Mouse (Mus musculus): ENCODE results near the gene Olfr1195. TPM values are rescaled to one million over a fixed set of nuclear protein-coding genes. Genes with fewer than 3 reads are reported as not detected.

Gene Olfr1195
- polyA plus RNA-seq, 2 experiments = not detected

Other genes starting within 250 kb of the Olfr1195 start
- gene Gm13757, start 240.1 kb downstream of the Olfr1195 start, polyA plus RNA-seq (2012; rRNA removed) = not detected in 2 replicates
- not detected in 2 replicates for gene Gm13757, start 240.1 kb downstream of the Olfr1195 start, polyA plus RNA-seq (2014; fragmentation: Nextera tagmentation; extraction: Ambion mirVana)
- gene Olfr1183, start 234.3 kb downstream of the Olfr1195 start, polyA plus RNA-seq (2012; rRNA removed) = not detected in 2 replicates
- gene Olfr1183, start 234.3 kb downstream of the Olfr1195 start, polyA plus RNA-seq (2014; fragmentation: Nextera tagmentation; extraction: Ambion mirVana) = not detected in 2 replicates
- not detected in 2 replicates for gene Olfr1184, start 205.6 kb downstream of the Olfr1195 start, polyA plus RNA-seq (2012; rRNA removed)
- not detected in 2 replicates for gene Olfr1184, start 205.6 kb downstream of the Olfr1195 start, polyA plus RNA-seq (2014; fragmentation: Nextera tagmentation; extraction: Ambion mirVana)
- gene Olfr1185-ps1, start 195.9 kb downstream of the Olfr1195 start, polyA plus RNA-seq (2012; rRNA removed) = not detected in 2 replicates
- gene Olfr1185-ps1, start 195.9 kb downstream of the Olfr1195 start, polyA plus RNA-seq (2014; fragmentation: Nextera tagmentation; extraction: Ambion mirVana) = not detected in 2 replicates
- not detected in 2 replicates for gene Olfr1186, start 170.6 kb downstream of the Olfr1195 start, polyA plus RNA-seq (2012; rRNA removed)
- not detected in 2 replicates for gene Olfr1186, start 170.6 kb downstream of the Olfr1195 start, polyA plus RNA-seq (2014; fragmentation: Nextera tagmentation; extraction: Ambion mirVana)
- gene Olfr1188, start 132.3 kb downstream of the Olfr1195 start, polyA plus RNA-seq (2012; rRNA removed) = not detected in 2 replicates
- not detected in 2 replicates for gene Olfr1188, start 132.3 kb downstream of the Olfr1195 start, polyA plus RNA-seq (2014; fragmentation: Nextera tagmentation; extraction: Ambion mirVana)
- not detected in 2 replicates for gene Olfr1189, start 102.7 kb downstream of the Olfr1195 start, polyA plus RNA-seq (2012; rRNA removed)
- gene Olfr1189, start 102.7 kb downstream of the Olfr1195 start, polyA plus RNA-seq (2014; fragmentation: Nextera tagmentation; extraction: Ambion mirVana) = not detected in 2 replicates
- not detected in 2 replicates for gene Olfr1191-ps1, start 48.6 kb downstream of the Olfr1195 start, polyA plus RNA-seq (2012; rRNA removed)
- gene Olfr1191-ps1, start 48.6 kb downstream of the Olfr1195 start, polyA plus RNA-seq (2014; fragmentation: Nextera tagmentation; extraction: Ambion mirVana) = not detected in 2 replicates
- not detected in 2 replicates for gene Olfr1192-ps1, start 40.7 kb downstream of the Olfr1195 start, polyA plus RNA-seq (2012; rRNA removed)
- not detected in 2 replicates for gene Olfr1192-ps1, start 40.7 kb downstream of the Olfr1195 start, polyA plus RNA-seq (2014; fragmentation: Nextera tagmentation; extraction: Ambion mirVana)
- not detected in 2 replicates for gene Olfr1193, start 13.6 kb downstream of the Olfr1195 start, polyA plus RNA-seq (2012; rRNA removed)
- not detected in 2 replicates for gene Olfr1193, start 13.6 kb downstream of the Olfr1195 start, polyA plus RNA-seq (2014; fragmentation: Nextera tagmentation; extraction: Ambion mirVana)
- gene Olfr1196, start 15.4 kb upstream of the Olfr1195 start, polyA plus RNA-seq (2012; rRNA removed) = not detected in 2 replicates
- not detected in 2 replicates for gene Olfr1196, start 15.4 kb upstream of the Olfr1195 start, polyA plus RNA-seq (2014; fragmentation: Nextera tagmentation; extraction: Ambion mirVana)
- gene Olfr1197, start 43.2 kb upstream of the Olfr1195 start, polyA plus RNA-seq (2012; rRNA removed) = not detected in 2 replicates
- not detected in 2 replicates for gene Olfr1197, start 43.2 kb upstream of the Olfr1195 start, polyA plus RNA-seq (2014; fragmentation: Nextera tagmentation; extraction: Ambion mirVana)
- not detected in 2 replicates for gene Olfr1198, start 62.2 kb upstream of the Olfr1195 start, polyA plus RNA-seq (2012; rRNA removed)
- gene Olfr1198, start 62.2 kb upstream of the Olfr1195 start, polyA plus RNA-seq (2014; fragmentation: Nextera tagmentation; extraction: Ambion mirVana) = not detected in 2 replicates
- gene Olfr1199, start 71.3 kb upstream of the Olfr1195 start, polyA plus RNA-seq (2012; rRNA removed) = not detected in 2 replicates
- not detected in 2 replicates for gene Olfr1199, start 71.3 kb upstream of the Olfr1195 start, polyA plus RNA-seq (2014; fragmentation: Nextera tagmentation; extraction: Ambion mirVana)
- not detected in 2 replicates for gene Olfr1200, start 81.3 kb upstream of the Olfr1195 start, polyA plus RNA-seq (2012; rRNA removed)
- not detected in 2 replicates for gene Olfr1200, start 81.3 kb upstream of the Olfr1195 start, polyA plus RNA-seq (2014; fragmentation: Nextera tagmentation; extraction: Ambion mirVana)
- gene Olfr1201, start 103.8 kb upstream of the Olfr1195 start, polyA plus RNA-seq (2012; rRNA removed) = not detected in 2 replicates
- not detected in 2 replicates for gene Olfr1201, start 103.8 kb upstream of the Olfr1195 start, polyA plus RNA-seq (2014; fragmentation: Nextera tagmentation; extraction: Ambion mirVana)
- not detected in 2 replicates for gene Olfr1202, start 125.3 kb upstream of the Olfr1195 start, polyA plus RNA-seq (2012; rRNA removed)
- not detected in 2 replicates for gene Olfr1202, start 125.3 kb upstream of the Olfr1195 start, polyA plus RNA-seq (2014; fragmentation: Nextera tagmentation; extraction: Ambion mirVana)
- gene Olfr1205, start 140.6 kb upstream of the Olfr1195 start, polyA plus RNA-seq (2012; rRNA removed) = not detected in 2 replicates
- gene Olfr1205, start 140.6 kb upstream of the Olfr1195 start, polyA plus RNA-seq (2014; fragmentation: Nextera tagmentation; extraction: Ambion mirVana) = not detected in 2 replicates
- gene Olfr1204, start 160.1 kb upstream of the Olfr1195 start, polyA plus RNA-seq (2012; rRNA removed) = not detected in 2 replicates
- gene Olfr1204, start 160.1 kb upstream of the Olfr1195 start, polyA plus RNA-seq (2014; fragmentation: Nextera tagmentation; extraction: Ambion mirVana) = not detected in 2 replicates
- gene Olfr1206, start 174.0 kb upstream of the Olfr1195 start, polyA plus RNA-seq (2012; rRNA removed) = not detected in 2 replicates
- gene Olfr1206, start 174.0 kb upstream of the Olfr1195 start, polyA plus RNA-seq (2014; fragmentation: Nextera tagmentation; extraction: Ambion mirVana) = not detected in 2 replicates
- not detected in 2 replicates for gene Olfr1208, start 213.1 kb upstream of the Olfr1195 start, polyA plus RNA-seq (2012; rRNA removed)
- gene Olfr1208, start 213.1 kb upstream of the Olfr1195 start, polyA plus RNA-seq (2014; fragmentation: Nextera tagmentation; extraction: Ambion mirVana) = not detected in 2 replicates
- gene Olfr1209, start 226.0 kb upstream of the Olfr1195 start, polyA plus RNA-seq (2012; rRNA removed) = not detected in 2 replicates
- gene Olfr1209, start 226.0 kb upstream of the Olfr1195 start, polyA plus RNA-seq (2014; fragmentation: Nextera tagmentation; extraction: Ambion mirVana) = not detected in 2 replicates
- not detected in 2 replicates for gene Olfr1211, start 248.9 kb upstream of the Olfr1195 start, polyA plus RNA-seq (2012; rRNA removed)
- not detected in 2 replicates for gene Olfr1211, start 248.9 kb upstream of the Olfr1195 start, polyA plus RNA-seq (2014; fragmentation: Nextera tagmentation; extraction: Ambion mirVana)

Data from liver, embryonic 14.5 days (tissue).